Mouse (Mus musculus): ENCODE measurements around the gene Gjb2.
"Not testable (repeated sequence)": the region's sequence is repeated elsewhere in the genome, so short reads cannot be mapped to it uniquely, and the experiment has no call there.

GRCm38 (mm10) chr14:57060052-57060451, 44.5 kb downstream of the Gjb2 start:
- TF ChIP-seq CTCF (IDR thresholded peaks at IDR 0.05; ENCODE audit: low read depth, low read length): peak; percentile 97
- not testable (repeated sequence) for TF ChIP-seq GATA2 (IDR thresholded peaks at IDR 0.05; ENCODE audit: borderline replicate concordance, low read depth, low read length); GATA1 (IDR thresholded peaks at IDR 0.05; ENCODE audit: borderline replicate concordance, low read length)

Measured in G1E (cell line).